Mouse (Mus musculus) telencephalon, adult 2 months (tissue): ENCODE measurements around the gene Cldn12.

Experiments used
- DNase-seq: peaks from one replicate; pipeline ENCODE4 v3.0.0-alpha.2; 2011; ENCODE audit warnings: low read depth, low spot score

The Cldn12 gene

GRCm38 (mm10) chr5:5514196-5515076 lies at the start of gene Cldn12:
Gene Cldn12 (minus strand): TSS chr5:5514958.
- DNase-seq: peak; percentile 96

- no peak for DNase-seq
Observed at GRCm38 (mm10) chr5:5562435-5562834, 47.7 kb upstream of the Cldn12 start.

GRCm38 (mm10) chr5:5561041-5561706 lies 46.4 kb upstream of the Cldn12 start:
- DNase-seq: no peak

- no peak for DNase-seq
Observed at GRCm38 (mm10) chr5:5559798-5560197, 45.0 kb upstream of the Cldn12 start.

GRCm38 (mm10) chr5:5559079-5559740 lies 44.5 kb upstream of the Cldn12 start, which contains the start of gene Gtpbp10:
Gene Gtpbp10 (minus strand): TSS chr5:5559538.
- DNase-seq: peak; percentile 75

- DNase-seq: no peak
Observed at GRCm38 (mm10) chr5:5551110-5551509, 36.4 kb upstream of the Cldn12 start.

GRCm38 (mm10) chr5:5540385-5540784 lies 25.6 kb upstream of the Cldn12 start:
- DNase-seq: no peak

GRCm38 (mm10) chr5:5539771-5540170 lies 25.0 kb upstream of the Cldn12 start:
- DNase-seq: no peak

- no peak for DNase-seq
Observed at GRCm38 (mm10) chr5:5536131-5536530, 21.4 kb upstream of the Cldn12 start.

- no peak for DNase-seq
Observed at GRCm38 (mm10) chr5:5533656-5534420, 19.1 kb upstream of the Cldn12 start.

GRCm38 (mm10) chr5:5515411-5515810 lies 653 bp upstream of the Cldn12 start:
- no peak for DNase-seq

- no peak for DNase-seq
Observed at GRCm38 (mm10) chr5:5511401-5511800, 3.4 kb downstream of the Cldn12 start.

GRCm38 (mm10) chr5:5510989-5511388 lies 3.8 kb downstream of the Cldn12 start:
- no peak for DNase-seq

- no peak for DNase-seq
Observed at GRCm38 (mm10) chr5:5510304-5510887, 4.4 kb downstream of the Cldn12 start.

GRCm38 (mm10) chr5:5508231-5508630 lies 6.5 kb downstream of the Cldn12 start:
- no peak for DNase-seq

- no peak for DNase-seq
Observed at GRCm38 (mm10) chr5:5507701-5508225, 7.0 kb downstream of the Cldn12 start.

GRCm38 (mm10) chr5:5504456-5504855 lies 10.3 kb downstream of the Cldn12 start:
- no peak for DNase-seq

- no peak for DNase-seq
Observed at GRCm38 (mm10) chr5:5503381-5503780, 11.4 kb downstream of the Cldn12 start.

- no peak for DNase-seq
Observed at GRCm38 (mm10) chr5:5501583-5501982, 13.2 kb downstream of the Cldn12 start.

GRCm38 (mm10) chr5:5496393-5496792 lies 18.4 kb downstream of the Cldn12 start:
- no peak for DNase-seq

GRCm38 (mm10) chr5:5495042-5495441 lies 19.7 kb downstream of the Cldn12 start:
- DNase-seq: no peak
